Mouse (Mus musculus): Measurements from ENCODE around the gene 1700020D05Rik. TPM values are rescaled to one million over a fixed set of nuclear protein-coding genes. Genes with fewer than 3 reads are reported as not detected.

Gene 1700020D05Rik
- polyA plus RNA-seq, 1 experiment: 0.15 TPM

DNA sequence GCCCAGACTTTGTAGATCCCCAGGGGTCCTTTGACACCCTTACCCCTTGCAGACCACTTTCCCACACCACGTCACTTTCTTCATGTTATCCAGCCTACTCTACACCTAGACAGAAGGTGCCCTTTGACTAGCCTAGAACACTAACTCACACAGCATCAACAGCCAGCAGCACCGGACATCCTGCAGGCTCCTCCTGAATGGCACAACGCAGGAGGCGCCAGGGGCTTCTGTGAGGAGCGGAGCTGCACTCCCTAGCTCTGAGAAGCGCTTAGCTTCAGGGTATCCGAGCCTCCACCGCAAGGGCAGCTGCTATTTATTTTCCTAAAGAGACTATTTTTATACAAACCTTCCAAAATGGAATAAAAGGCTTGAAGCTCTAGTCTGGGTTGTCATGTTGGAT lies 48.0 kb downstream of the 1700020D05Rik start:
- Histone ChIP-seq H3K36me3 (ENCODE audit: control insufficient read depth, insufficient read depth) (peaks cover 61% of the 10 kb centered on the region), H3ac (ENCODE audit: control insufficient read depth, insufficient read length, low read depth) (peak overlapping the region; percentile 9), H3K79me2 (ENCODE audit: control insufficient read depth, insufficient read depth) (peaks cover 66% of the 10 kb centered on the region), H3K27me3 (ENCODE audit: control insufficient read depth, insufficient read depth, insufficient read length) (no peaks in the 10 kb centered on the region), H3K4me3 (ENCODE audit: insufficient read depth, poor library complexity, severe bottlenecking) (no peak overlapping the region), H3K79me3 (ENCODE audit: low read depth) (peaks cover 45% of the 10 kb centered on the region)
- TF ChIP-seq FOSL1 (IDR thresholded peaks at IDR 0.05; ENCODE audit: insufficient read depth, low read length, poor library complexity, severe bottlenecking) (no peak), MAX (IDR thresholded peaks at IDR 0.05) (no peak), CEBPB (IDR thresholded peaks at IDR 0.05; ENCODE audit: low read depth) (no peak), USF1 (IDR thresholded peaks at IDR 0.05; ENCODE audit: low read depth) (no peak), CTCF (IDR thresholded peaks at IDR 0.05; ENCODE audit: control insufficient read depth, insufficient read depth, insufficient read length) (no peak), MYOD1 (IDR thresholded peaks at IDR 0.05; ENCODE audit: control insufficient read depth, insufficient read length, low read depth) (no peak)

DNA sequence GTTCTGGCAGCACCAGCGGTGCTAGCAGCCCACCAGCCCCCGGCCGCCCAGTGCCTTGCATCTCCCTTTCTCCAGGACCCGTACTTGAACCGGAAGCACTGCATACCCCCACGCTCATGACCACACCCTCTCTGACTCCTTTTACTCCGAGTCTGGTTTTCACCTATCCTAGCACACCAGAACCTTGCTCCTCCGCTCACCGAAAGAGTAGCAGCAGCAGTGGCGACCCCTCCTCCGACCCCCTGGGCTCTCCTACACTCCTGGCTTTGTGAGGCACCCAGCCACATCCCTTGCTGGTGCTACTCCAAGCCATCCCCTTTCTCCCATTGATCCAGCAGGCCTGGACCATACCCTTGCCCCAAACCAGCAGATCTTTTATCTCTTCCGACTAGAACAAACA lies 48.5 kb downstream of the 1700020D05Rik start:
- Histone ChIP-seq H3K4me3 (ENCODE audit: insufficient read depth, poor library complexity, severe bottlenecking) (no peak overlapping the region), H3K27me3 (ENCODE audit: control insufficient read depth, insufficient read depth, insufficient read length) (no peaks in the 10 kb centered on the region), H3K79me3 (ENCODE audit: low read depth) (peaks cover 51% of the 10 kb centered on the region), H3K36me3 (ENCODE audit: control insufficient read depth, insufficient read depth) (peaks cover 65% of the 10 kb centered on the region), H3K79me2 (ENCODE audit: control insufficient read depth, insufficient read depth) (peaks cover 70% of the 10 kb centered on the region), H3ac (ENCODE audit: control insufficient read depth, insufficient read length, low read depth) (no peak overlapping the region)
- no peak for TF ChIP-seq CTCF (IDR thresholded peaks at IDR 0.05; ENCODE audit: control insufficient read depth, insufficient read depth, insufficient read length)
- TF ChIP-seq MYOD1 (IDR thresholded peaks at IDR 0.05; ENCODE audit: control insufficient read depth, insufficient read length, low read depth): no peak
- no peak for TF ChIP-seq FOSL1 (IDR thresholded peaks at IDR 0.05; ENCODE audit: insufficient read depth, low read length, poor library complexity, severe bottlenecking)
- no peak for TF ChIP-seq MAX (IDR thresholded peaks at IDR 0.05)
- no peak for TF ChIP-seq MYOG (IDR thresholded peaks at IDR 0.05; ENCODE audit: control insufficient read depth, extremely low read depth, insufficient read length)
- TF ChIP-seq CEBPB (IDR thresholded peaks at IDR 0.05; ENCODE audit: low read depth): no peak
- no peak for TF ChIP-seq USF1 (IDR thresholded peaks at IDR 0.05; ENCODE audit: low read depth)

Other genes starting within 250 kb of the 1700020D05Rik start
- gene Pacs1, start 230.7 kb downstream of the 1700020D05Rik start, polyA plus RNA-seq (2012; fragmentation: generic; extraction: Trizol): 10.1 TPM
- gene Sf3b2, start 208.3 kb downstream of the 1700020D05Rik start, polyA plus RNA-seq (2012; fragmentation: generic; extraction: Trizol): 149 TPM
- not detected for gene Gal3st3, start 205.5 kb downstream of the 1700020D05Rik start, polyA plus RNA-seq (2012; fragmentation: generic; extraction: Trizol)
- not detected for gene Catsper1, start 168.0 kb downstream of the 1700020D05Rik start, polyA plus RNA-seq (2012; fragmentation: generic; extraction: Trizol)
- gene Cst6, start 154.2 kb downstream of the 1700020D05Rik start, polyA plus RNA-seq (2012; fragmentation: generic; extraction: Trizol): 85.8 TPM
- gene Eif1ad, start 137.0 kb downstream of the 1700020D05Rik start, polyA plus RNA-seq (2012; fragmentation: generic; extraction: Trizol): 48.5 TPM
- 506 TPM for gene Banf1, start 136.6 kb downstream of the 1700020D05Rik start, polyA plus RNA-seq (2012; fragmentation: generic; extraction: Trizol)
- 68.5 TPM for gene Sart1, start 115.1 kb downstream of the 1700020D05Rik start, polyA plus RNA-seq (2012; fragmentation: generic; extraction: Trizol)
- gene Tsga10ip, start 101.3 kb downstream of the 1700020D05Rik start, polyA plus RNA-seq (2012; fragmentation: generic; extraction: Trizol): 0.02 TPM
- 428 TPM for gene Drap1, start 78.8 kb downstream of the 1700020D05Rik start, polyA plus RNA-seq (2012; fragmentation: generic; extraction: Trizol)
- gene AI837181, start 78.6 kb downstream of the 1700020D05Rik start, polyA plus RNA-seq (2012; fragmentation: generic; extraction: Trizol): 90.3 TPM
- gene Fosl1, start 56.2 kb downstream of the 1700020D05Rik start, polyA plus RNA-seq (2012; fragmentation: generic; extraction: Trizol): 146 TPM
- 30.5 TPM for gene Ccdc85b, start 45.9 kb downstream of the 1700020D05Rik start, polyA plus RNA-seq (2012; fragmentation: generic; extraction: Trizol)
- gene Fibp, start 43.2 kb downstream of the 1700020D05Rik start, polyA plus RNA-seq (2012; fragmentation: generic; extraction: Trizol): 83.7 TPM
- gene Ctsw, start 35.3 kb downstream of the 1700020D05Rik start, polyA plus RNA-seq (2012; fragmentation: generic; extraction: Trizol): 4.8 TPM
- gene Efemp2, start 29.8 kb downstream of the 1700020D05Rik start, polyA plus RNA-seq (2012; fragmentation: generic; extraction: Trizol): 177 TPM
- gene Mus81, start 15.4 kb downstream of the 1700020D05Rik start, polyA plus RNA-seq (2012; fragmentation: generic; extraction: Trizol): 50.3 TPM
- 2,315 TPM for gene Cfl1, start 13.3 kb downstream of the 1700020D05Rik start, polyA plus RNA-seq (2012; fragmentation: generic; extraction: Trizol)
- 1.1 TPM for gene Snx32, start 6.8 kb upstream of the 1700020D05Rik start, polyA plus RNA-seq (2012; fragmentation: generic; extraction: Trizol)
- gene Ovol1, start 56.9 kb upstream of the 1700020D05Rik start, polyA plus RNA-seq (2012; fragmentation: generic; extraction: Trizol): not detected
- 3.9 TPM for gene Ap5b1, start 64.2 kb upstream of the 1700020D05Rik start, polyA plus RNA-seq (2012; fragmentation: generic; extraction: Trizol)
- 77.8 TPM for gene Rnaseh2c, start 98.1 kb upstream of the 1700020D05Rik start, polyA plus RNA-seq (2012; fragmentation: generic; extraction: Trizol)
- gene Kat5, start 106.5 kb upstream of the 1700020D05Rik start, polyA plus RNA-seq (2012; fragmentation: generic; extraction: Trizol): 48.4 TPM
- gene Rela, start 133.7 kb upstream of the 1700020D05Rik start, polyA plus RNA-seq (2012; fragmentation: generic; extraction: Trizol): 56.5 TPM
- 22.9 TPM for gene Sipa1, start 159.9 kb upstream of the 1700020D05Rik start, polyA plus RNA-seq (2012; fragmentation: generic; extraction: Trizol)
- 24.2 TPM for gene Map3k11, start 185.0 kb upstream of the 1700020D05Rik start, polyA plus RNA-seq (2012; fragmentation: generic; extraction: Trizol)
- 28.0 TPM for gene Pcnx3, start 185.1 kb upstream of the 1700020D05Rik start, polyA plus RNA-seq (2012; fragmentation: generic; extraction: Trizol)
- gene Kcnk7, start 200.6 kb upstream of the 1700020D05Rik start, polyA plus RNA-seq (2012; fragmentation: generic; extraction: Trizol): 0.19 TPM
- 62.1 TPM for gene Ehbp1l1, start 222.5 kb upstream of the 1700020D05Rik start, polyA plus RNA-seq (2012; fragmentation: generic; extraction: Trizol)
- 129 TPM for gene Fam89b, start 225.9 kb upstream of the 1700020D05Rik start, polyA plus RNA-seq (2012; fragmentation: generic; extraction: Trizol)
- 128 TPM for gene Ltbp3, start 237.1 kb upstream of the 1700020D05Rik start, polyA plus RNA-seq (2012; fragmentation: generic; extraction: Trizol)